Mouse (Mus musculus) lung, embryonic 14.5 days (tissue): ENCODE results near the gene Vat1. TPM values are rescaled to one million over a fixed set of nuclear protein-coding genes. Genes with fewer than 3 reads are reported as not detected.
A peak's percentile ranks its signal among the peaks of the same experiment; 100 is the strongest.

Source experiments
- ATAC-seq: fragments of 200-750 bp; cut with Nextera tagmentation; 2 replicates; pipeline ENCODE4 v1.8.0; 2017; ENCODE audit warnings: mild to moderate bottlenecking, moderate TSS enrichment, moderate library complexity; ENCODE audit not compliant: insufficient read depth
- DNase-seq: peaks from one replicate; pipeline ENCODE4 v3.0.0-alpha.2; 2015
- H3K27ac ChIP-seq: fragments of 300-500 bp; sonication (generic); 2 replicates; pipeline ENCODE4 v1.5.1; 2014; ENCODE audit warnings: low read depth, mild to moderate bottlenecking, moderate library complexity
- H3K27me3 ChIP-seq: fragments of 300-500 bp; sonication (generic); 2 replicates; pipeline ENCODE4 v1.6.1; 2014; ENCODE audit warnings: low read length, control low read depth; ENCODE audit not compliant: insufficient read depth
- H3K36me3 ChIP-seq: fragments of 300-500 bp; sonication (generic); 2 replicates; pipeline ENCODE4 v1.6.1; 2014; ENCODE audit warnings: control low read depth; ENCODE audit not compliant: insufficient read depth
- H3K4me1 ChIP-seq: fragments of 300-500 bp; sonication (generic); 2 replicates; pipeline ENCODE4 v1.6.1; 2014; ENCODE audit warnings: antibody characterized with exemption, control low read depth; ENCODE audit not compliant: insufficient read depth
- H3K4me2 ChIP-seq: fragments of 300-500 bp; sonication (generic); 2 replicates; pipeline ENCODE4 v1.6.1; 2014; ENCODE audit warnings: mild to moderate bottlenecking
- H3K4me3 ChIP-seq: fragments of 300-500 bp; sonication (generic); 2 replicates; pipeline ENCODE4 v1.5.1; 2014; ENCODE audit warnings: low read depth, low read length
- H3K9ac ChIP-seq: fragments of 300-500 bp; sonication (generic); 2 replicates; pipeline ENCODE4 v1.6.1; 2014
- H3K9me3 ChIP-seq: fragments of 300-500 bp; sonication (generic); 2 replicates; pipeline ENCODE4 v1.6.1; 2016; ENCODE audit warnings: low read depth, low read length, control low read depth
- CTCF ChIP-seq: IDR thresholded peaks from 2 replicates; pipeline ENCODE4 v1.5.1; 2016; ENCODE audit warnings: antibody characterized with exemption, low read depth
- WGBS: fragments of 180-500 bp; shearing (Covaris S2); extraction: QIAGEN DNeasy Blood & Tissue Kit; methylation state at CpG from one replicate; pipeline ENCODE4 v1.1.7; 2014; 5-methylcytosine and 5-hydroxymethylcytosine counted together
- microRNA-seq: library from miRNA; unstranded; fragments of <30 nt; microRNA quantifications from one replicate; pipeline ENCODE4, GENCODE M21; 2016; ENCODE audit warnings: borderline number of aligned reads
- polyA plus RNA-seq: library from polyadenylated mRNA; unstranded; fragments of >200 nt; fragmentation: Nextera tagmentation; extraction: Ambion mirVana; gene quantifications from 2 replicates; pipeline ENCODE4 v1.2.1, GENCODE M21; 2014

The Vat1 gene
- polyA plus RNA-seq, 1 experiment from 2014 or later = 36.3 TPM

DNA sequence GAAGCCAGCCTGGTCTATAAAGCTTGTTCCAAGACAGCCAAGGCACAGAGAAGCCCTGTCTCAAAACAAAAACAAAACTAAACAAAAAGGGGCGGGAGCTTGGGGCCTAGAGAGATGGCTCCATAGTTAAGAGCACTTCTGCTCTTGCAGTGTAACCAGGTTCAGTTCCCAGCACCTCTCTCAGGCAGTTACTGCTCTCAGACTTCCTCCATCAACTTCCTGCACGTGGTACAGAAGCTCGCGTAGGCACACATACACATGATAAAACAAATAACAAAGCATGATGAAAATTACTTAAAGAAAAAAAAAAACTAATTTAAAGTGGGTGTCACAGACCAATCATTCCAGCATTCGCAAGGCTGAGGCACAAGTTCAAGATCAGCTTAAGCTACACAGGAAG, 45.9 kb downstream of the Vat1 start:
- 82% methylated on average over 5 of the region's 5 CpGs for WGBS
- Histone ChIP-seq H3K4me1 (peaks cover 6% of the 10 kb centered on the region; the same call in 1 of the 2 replicates), H3K4me3 (no peak overlapping the region), H3K9me3 (no peaks in the 10 kb centered on the region), H3K9ac (no peak overlapping the region), H3K27ac (no peak overlapping the region), H3K4me2 (no peak overlapping the region), H3K27me3 (no peaks in the 10 kb centered on the region), H3K36me3 (no peaks in the 10 kb centered on the region)
- DNase-seq (no peak), ATAC-seq (no peak)
- no peak for TF ChIP-seq CTCF

DNA sequence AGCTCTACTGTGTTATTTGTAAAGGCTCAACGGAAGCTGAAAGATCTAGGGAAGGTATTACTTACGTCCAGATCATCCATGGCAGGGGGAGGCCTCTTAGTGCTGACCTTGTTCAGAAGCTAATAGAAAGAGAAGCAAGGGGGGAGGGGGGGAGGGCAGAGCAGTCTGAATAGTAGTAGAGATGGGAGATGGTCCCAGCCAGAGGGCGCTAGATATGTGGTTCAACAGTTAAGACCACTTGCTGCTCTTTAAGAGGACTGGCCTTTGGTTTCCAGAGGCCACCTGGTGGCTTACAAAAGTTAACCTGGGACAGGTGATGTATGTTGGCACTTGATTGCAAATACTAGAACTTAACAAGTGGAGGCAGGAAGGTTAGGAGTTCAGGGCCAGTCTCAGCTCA, 46.4 kb downstream of the Vat1 start:
- Histone ChIP-seq H3K27me3 (no peaks in the 10 kb centered on the region), H3K9me3 (no peaks in the 10 kb centered on the region), H3K36me3 (peaks cover 4% of the 10 kb centered on the region; the same call in 1 of the 2 replicates), H3K4me3 (no peak overlapping the region), H3K4me1 (peaks cover 6% of the 10 kb centered on the region; the same call in 1 of the 2 replicates), H3K4me2 (no peak overlapping the region), H3K9ac (no peak overlapping the region), H3K27ac (no peak overlapping the region)
- peak; percentile 39 for DNase-seq
- no peak for ATAC-seq
- peak; percentile 37; the same call in 1 of the 2 replicates for TF ChIP-seq CTCF
- 40% methylated on average over 3 of the region's 3 CpGs for WGBS

DNA sequence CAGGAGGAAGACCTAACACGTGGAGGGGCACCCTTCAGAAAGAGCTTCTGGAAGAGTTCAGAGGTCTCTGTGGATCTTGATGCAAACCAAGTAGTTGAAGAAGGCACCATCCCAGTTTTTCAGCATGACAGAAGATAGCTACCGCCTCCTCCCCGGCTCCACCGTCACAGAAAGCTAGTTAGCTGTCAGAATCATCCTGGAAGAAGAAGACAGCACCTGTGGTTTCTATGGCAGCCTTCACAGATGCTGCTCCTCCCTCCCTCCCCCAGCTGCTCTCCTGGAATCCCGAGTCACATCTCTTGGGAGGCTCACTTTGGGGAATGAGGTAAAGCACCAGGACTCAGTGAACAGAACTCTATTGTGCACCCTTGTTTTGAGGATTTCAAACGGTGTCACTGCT, 47.0 kb downstream of the Vat1 start:
- 55% methylated on average over 6 of the region's 6 CpGs for WGBS

DNA sequence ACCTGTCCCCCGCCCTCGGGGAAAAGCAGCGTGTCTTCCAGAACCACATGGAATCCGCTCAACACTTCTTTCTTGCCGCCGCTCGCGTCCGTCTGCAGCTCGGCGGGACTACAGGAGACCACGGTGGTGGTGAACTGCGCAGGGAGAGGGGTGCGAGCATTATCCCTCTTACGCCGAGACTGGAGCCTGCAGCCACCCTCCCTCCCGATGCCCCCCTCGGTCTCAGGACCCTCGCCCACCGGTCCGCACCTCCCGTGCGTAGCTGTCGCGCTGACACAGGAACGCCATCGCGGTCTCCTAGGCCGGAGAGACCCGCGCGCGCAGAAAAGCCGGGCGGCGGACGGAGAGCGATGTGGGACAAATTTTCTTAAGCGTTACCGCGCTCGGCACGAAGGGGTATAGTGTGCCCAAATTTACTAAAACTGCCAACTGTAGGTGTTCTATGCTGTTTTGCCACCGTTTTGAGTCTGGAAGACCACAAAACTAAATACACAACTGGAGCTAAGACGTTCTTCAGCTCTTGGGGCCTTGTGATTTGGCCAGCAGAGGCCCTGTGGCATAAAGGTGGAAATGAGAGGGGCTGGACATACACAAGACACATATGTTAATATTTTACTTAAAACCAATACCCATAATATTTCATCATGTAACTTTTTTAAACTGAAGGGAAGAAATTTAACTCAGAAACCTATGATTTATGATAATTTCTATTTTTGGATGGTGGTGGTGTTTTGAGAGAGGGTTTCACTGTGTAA, 48.8 kb downstream of the Vat1 start, which contains the start of gene Aarsd1:
Aarsd1 (minus strand) TSS at position 515 of the 755 bp plus-strand sequence.
- TF ChIP-seq CTCF = no peak
- no peaks in the 10 kb centered on the region for H3K9me3 ChIP-seq

More for the DNA sequence above, 47.0 kb downstream of the Vat1 start:
- H3K36me3 ChIP-seq = peaks cover 6% of the 10 kb centered on the region
- H3K4me1 ChIP-seq = peaks cover 6% of the 10 kb centered on the region; the same call in 1 of the 2 replicates
- TF ChIP-seq CTCF = no peak
- ATAC-seq (no peak), DNase-seq (no peak)
- no peak overlapping the region for H3K4me3 ChIP-seq
- no peak overlapping the region for H3K27ac ChIP-seq
- no peaks in the 10 kb centered on the region for H3K27me3 ChIP-seq
- no peak overlapping the region for H3K9ac ChIP-seq
- no peak overlapping the region for H3K4me2 ChIP-seq
- no peaks in the 10 kb centered on the region for H3K9me3 ChIP-seq

DNA sequence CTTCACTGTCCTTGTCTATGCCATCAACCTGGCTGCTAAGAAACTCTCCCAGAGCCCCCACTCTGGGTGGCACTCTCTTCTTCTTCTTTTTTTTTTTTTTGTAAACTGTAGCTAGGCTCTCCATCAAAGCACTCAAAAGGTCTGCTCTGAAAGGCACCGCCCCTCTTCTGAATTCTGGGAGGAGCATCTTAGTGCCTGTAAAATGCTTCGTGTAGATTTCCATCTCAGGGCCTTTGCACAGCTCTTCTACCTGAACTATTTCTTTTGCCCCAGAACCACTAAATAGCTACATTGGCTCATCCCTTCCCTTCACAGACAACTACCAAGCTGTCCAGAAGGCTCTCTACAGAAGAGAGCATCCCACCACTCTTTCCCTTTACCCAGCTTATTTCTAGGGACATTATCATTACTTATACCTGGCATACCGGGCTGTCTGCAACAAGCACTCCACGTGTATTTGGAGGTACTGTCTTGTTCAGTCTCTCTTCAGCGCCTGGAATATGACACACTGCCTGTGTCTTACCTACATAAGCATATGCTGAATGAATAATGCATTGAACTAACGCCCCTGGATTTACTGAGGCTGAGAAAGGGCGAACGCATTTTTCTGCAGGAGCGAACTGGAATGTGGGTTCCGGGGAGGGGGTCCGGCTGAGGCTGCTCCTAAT, 49.5 kb downstream of the Vat1 start:
- no peak for TF ChIP-seq CTCF
- peak overlapping the region; percentile 88 for H3K4me3 ChIP-seq
- H3K9ac ChIP-seq = peak overlapping the region; percentile 85
- peak overlapping the region; percentile 65; the same call in 1 of the 2 replicates for H3K27ac ChIP-seq
- peaks cover 25% of the 10 kb centered on the region for H3K36me3 ChIP-seq
- WGBS = 1% methylated on average over 11 of the region's 11 CpGs
- peak overlapping the region; percentile 71 for H3K4me2 ChIP-seq
- H3K4me1 ChIP-seq = 0 out of 2 replicates have a peak, but pooled peaks cover 3% of the 10 kb centered on the region
- no peaks in the 10 kb centered on the region for H3K9me3 ChIP-seq
- ATAC-seq (no peak; the same call in 1 of the 2 replicates), DNase-seq (peak; percentile 50)
- H3K27me3 ChIP-seq = no peaks in the 10 kb centered on the region

More for the DNA sequence above, 48.8 kb downstream of the Vat1 start, which contains the start of gene Aarsd1:
- Histone ChIP-seq H3K27ac (peak within 1 kb of the TSS; percentile 65; the same call in 1 of the 2 replicates), H3K27me3 (no peaks in the 10 kb centered on the region), H3K4me2 (peak within 1 kb of the TSS; percentile 71), H3K4me3 (peak within 1 kb of the TSS; percentile 88), H3K4me1 (0 out of 2 replicates have a peak, but pooled peaks cover 3% of the 10 kb centered on the region), H3K9ac (peak within 1 kb of the TSS; percentile 85), H3K36me3 (peaks cover 18% of the 10 kb centered on the region)
- peak; percentile 84 for ATAC-seq
- under 1% methylated on average over 45 of the region's 45 CpGs for WGBS
- DNase-seq = peak; percentile 94

DNA sequence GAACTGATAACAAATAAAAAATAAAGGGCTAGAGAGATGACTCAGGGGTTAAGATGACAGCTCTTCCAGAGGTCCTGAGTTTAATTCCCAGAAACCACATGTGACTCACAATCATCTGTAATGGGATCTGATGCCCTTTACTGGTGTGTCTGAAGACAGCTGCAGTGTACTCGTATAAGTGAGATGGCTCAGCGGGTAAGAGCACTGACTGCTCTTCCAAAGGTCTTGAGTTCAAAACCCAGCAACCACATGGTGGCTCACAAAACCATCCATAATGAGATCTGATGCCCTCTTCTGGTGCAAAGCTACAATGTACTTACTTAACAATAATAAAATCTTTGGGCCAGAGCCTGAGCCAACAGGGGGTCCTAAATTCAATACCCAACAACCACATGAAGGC, 50.7 kb downstream of the Vat1 start:
- Histone ChIP-seq H3K4me2 (no peak overlapping the region), H3K27ac (no peak overlapping the region), H3K27me3 (no peaks in the 10 kb centered on the region), H3K36me3 (peaks cover 37% of the 10 kb centered on the region), H3K9ac (no peak overlapping the region), H3K4me3 (no peak overlapping the region), H3K9me3 (no peaks in the 10 kb centered on the region), H3K4me1 (0 out of 2 replicates have a peak, but pooled peaks cover 3% of the 10 kb centered on the region)
- WGBS = 70% methylated on average over 2 of the region's 2 CpGs
- TF ChIP-seq CTCF = no peak
- DNase-seq = peak; percentile 25
- no peak for ATAC-seq

Small RNA genes lying within 50 kb of the gene (microRNA-seq; reads per million reads assigned to microRNA genes)
- not detected for gene Mir6929

Other genes starting within 250 kb of the Vat1 start
- 17.4 and 18.9 TPM in 2 replicates for gene Ezh1, start 239.8 kb downstream of the Vat1 start, polyA plus RNA-seq
- 271 and 276 TPM in 2 replicates for gene Ramp2, start 220.2 kb downstream of the Vat1 start, polyA plus RNA-seq
- 132 and 139 TPM in 2 replicates for gene Vps25, start 212.5 kb downstream of the Vat1 start, polyA plus RNA-seq
- gene Wnk4, start 205.7 kb downstream of the Vat1 start, polyA plus RNA-seq = 5.3 and 5.8 TPM in 2 replicates
- gene Cntd1, start 187.2 kb downstream of the Vat1 start, polyA plus RNA-seq = 1.0 and 1.9 TPM in 2 replicates
- 190 and 197 TPM in 2 replicates for gene Coa3, start 187.1 kb downstream of the Vat1 start, polyA plus RNA-seq
- 149 and 154 TPM in 2 replicates for gene Becn1, start 163.9 kb downstream of the Vat1 start, polyA plus RNA-seq
- gene Psme3, start 150.0 kb downstream of the Vat1 start, polyA plus RNA-seq = 118 and 123 TPM in 2 replicates
- gene Aoc2, start 141.2 kb downstream of the Vat1 start, polyA plus RNA-seq = 1.5 TPM in 2 replicates
- 0.62 and 0.83 TPM in 2 replicates for gene Aoc3, start 135.6 kb downstream of the Vat1 start, polyA plus RNA-seq
- gene G6pc, start 98.7 kb downstream of the Vat1 start, polyA plus RNA-seq = not detected in 2 replicates
- 85.4 and 93.3 TPM in 2 replicates for gene Aarsd1, start 48.6 kb downstream of the Vat1 start, polyA plus RNA-seq
- 11.0 and 12.2 TPM in 2 replicates for gene Gm27029, start 41.4 kb downstream of the Vat1 start, polyA plus RNA-seq
- gene Rundc1, start 41.1 kb downstream of the Vat1 start, polyA plus RNA-seq = 16.6 and 17.4 TPM in 2 replicates
- gene Ptges3l, start 40.9 kb downstream of the Vat1 start, polyA plus RNA-seq = 9.3 and 11.5 TPM in 2 replicates
- 421 and 428 TPM in 2 replicates for gene Rpl27, start 23.9 kb downstream of the Vat1 start, polyA plus RNA-seq
- 11.4 and 12.1 TPM in 2 replicates for gene Ifi35, start 17.8 kb downstream of the Vat1 start, polyA plus RNA-seq
- 4.7 and 5.6 TPM in 2 replicates for gene Rnd2, start 1.2 kb downstream of the Vat1 start, polyA plus RNA-seq
- 20.9 and 21.0 TPM in 2 replicates for gene Brca1, start 85.7 kb upstream of the Vat1 start, polyA plus RNA-seq
- 59.2 and 62.4 TPM in 2 replicates for gene Nbr1, start 85.9 kb upstream of the Vat1 start, polyA plus RNA-seq
- 3.3 and 5.2 TPM in 2 replicates for gene Tmem106a, start 116.0 kb upstream of the Vat1 start, polyA plus RNA-seq
- gene Gm11634, start 133.0 kb upstream of the Vat1 start, polyA plus RNA-seq = not detected in 2 replicates
- 33.1 and 33.4 TPM in 2 replicates for gene Rdm1, start 161.0 kb upstream of the Vat1 start, polyA plus RNA-seq
- gene Arl4d, start 199.3 kb upstream of the Vat1 start, polyA plus RNA-seq = 2.1 and 2.8 TPM in 2 replicates